Mouse (Mus musculus) liver, postnatal 0 days (tissue): Measurements from ENCODE around the gene Pck2. TPM values are rescaled to one million over a fixed set of nuclear protein-coding genes. Genes with fewer than 3 reads are reported as not detected.

Source experiments
- ATAC-seq: fragments of 200-750 bp; cut with Nextera tagmentation; 2 replicates; pipeline ENCODE4 v1.8.0; 2017; ENCODE audit warnings: mild to moderate bottlenecking, moderate library complexity
- DNase-seq: peaks from one replicate; pipeline ENCODE4 v3.0.0-alpha.2; 2016
- H3K27ac ChIP-seq: fragments of 300-500 bp; sonication (generic); 2 replicates; pipeline ENCODE4 v1.5.1; 2014; ENCODE audit warnings: antibody characterized with exemption, moderate library complexity, mild to moderate bottlenecking, low read depth
- H3K27me3 ChIP-seq: fragments of 300-500 bp; sonication (generic); 2 replicates; pipeline ENCODE4 v1.6.1; 2014; ENCODE audit warnings: low read length, control low read depth, mixed read lengths; ENCODE audit not compliant: insufficient read depth
- H3K36me3 ChIP-seq: fragments of 300-500 bp; sonication (generic); replicated peaks from 2 replicates; pipeline ENCODE4 v1.6.1; 2014; ENCODE audit warnings: mild to moderate bottlenecking, control low read depth, low read length, moderate library complexity, mixed read lengths; ENCODE audit not compliant: insufficient read depth
- H3K4me1 ChIP-seq: fragments of 300-500 bp; sonication (generic); 2 replicates; pipeline ENCODE4 v1.6.1; 2014; ENCODE audit warnings: antibody characterized with exemption, mild to moderate bottlenecking, control low read depth; ENCODE audit not compliant: insufficient read depth
- H3K4me2 ChIP-seq: fragments of 300-500 bp; sonication (generic); 2 replicates; pipeline ENCODE4 v1.6.1; 2014; ENCODE audit warnings: low read depth, mild to moderate bottlenecking, low read length, moderate library complexity, mixed read lengths
- H3K4me3 ChIP-seq: fragments of 300-500 bp; sonication (generic); 2 replicates; pipeline ENCODE4 v1.5.1; 2014; ENCODE audit warnings: low read depth, low read length
- H3K9ac ChIP-seq: fragments of 300-500 bp; sonication (generic); replicated peaks from 2 replicates; pipeline ENCODE4 v1.6.1; 2014; ENCODE audit warnings: mild to moderate bottlenecking, moderate library complexity
- H3K9me3 ChIP-seq: fragments of 300-500 bp; sonication (generic); 2 replicates; pipeline ENCODE4 v1.6.1; 2016; ENCODE audit warnings: mild to moderate bottlenecking, control low read depth, low read length, mixed read lengths
- CTCF ChIP-seq: sonication (generic); IDR thresholded peaks from 2 replicates; pipeline ENCODE4 v1.5.1; 2016; ENCODE audit warnings: antibody characterized with exemption, low read depth
- EP300 ChIP-seq: IDR thresholded peaks from 2 replicates; pipeline ENCODE4 v1.6.1; 2016; ENCODE audit warnings: antibody characterized with exemption, low read depth, mild to moderate bottlenecking
- WGBS: fragments of 180-500 bp; shearing (Covaris S2); extraction: QIAGEN DNeasy Blood & Tissue Kit; methylation state at CpG from one replicate; pipeline ENCODE4 v1.1.7; 2014; ENCODE audit not compliant: insufficient replicate concordance; 5-methylcytosine and 5-hydroxymethylcytosine counted together
- polyA plus RNA-seq: library from polyadenylated mRNA; unstranded; fragments of >200 nt; fragmentation: Nextera tagmentation; extraction: Ambion mirVana; gene quantifications from 2 replicates; pipeline ENCODE4 v1.2.1, GENCODE M21; 2015

Pck2 gene
- polyA plus RNA-seq, 1 experiment from 2014 or later: 20.7 TPM

- Histone ChIP-seq H3K36me3 (peaks cover 22% of the 10 kb centered on the region), H3K27me3 (no peaks in the 10 kb centered on the region), H3K4me1 (peaks cover 40% of the 10 kb centered on the region), H3K4me3 (no peak overlapping the region), H3K4me2 (no peak overlapping the region), H3K9ac (no peak overlapping the region), H3K27ac (no peak overlapping the region), H3K9me3 (no peaks in the 10 kb centered on the region)
- ATAC-seq (no peak), DNase-seq (no peak)
- TF ChIP-seq CTCF (peak; percentile 65), EP300 (no peak)
- WGBS: 78% methylated on average over 9 of the region's 9 CpGs
Observed at GRCm38 (mm10) chr14:55581981-55582681, 42.1 kb downstream of the Pck2 start.

- Histone ChIP-seq H3K27me3 (no peaks in the 10 kb centered on the region), H3K4me2 (peak overlapping the region; percentile 97), H3K27ac (peak overlapping the region; percentile 94), H3K9ac (peak overlapping the region; percentile 85), H3K4me3 (peak overlapping the region; percentile 81), H3K36me3 (peaks cover 34% of the 10 kb centered on the region), H3K4me1 (peaks cover 28% of the 10 kb centered on the region), H3K9me3 (no peaks in the 10 kb centered on the region)
- ATAC-seq (no peak), DNase-seq (no peak)
- WGBS: 30% methylated on average over 5 of the region's 5 CpGs
- TF ChIP-seq CTCF: no peak
- TF ChIP-seq EP300: no peak
Observed at GRCm38 (mm10) chr14:55584303-55584701, 44.2 kb downstream of the Pck2 start.

GRCm38 (mm10) chr14:55584702-55585565, 44.9 kb downstream of the Pck2 start, which contains the start of gene Emc9:
Gene Emc9 (minus strand): TSS chr14:55585302.
- H3K9ac ChIP-seq: peak within 1 kb of the TSS; percentile 85
- peak within 1 kb of the TSS; percentile 97 for H3K4me2 ChIP-seq
- WGBS: 2% methylated on average over 43 of the region's 43 CpGs
- no peaks in the 10 kb centered on the region for H3K27me3 ChIP-seq
- H3K27ac ChIP-seq: peak within 1 kb of the TSS; percentile 94
- ATAC-seq (peak; percentile 95), DNase-seq (peak; percentile 87)
- H3K36me3 ChIP-seq: peaks cover 29% of the 10 kb centered on the region
- H3K9me3 ChIP-seq: no peaks in the 10 kb centered on the region
- H3K4me1 ChIP-seq: peaks cover 29% of the 10 kb centered on the region
- no peak for TF ChIP-seq CTCF
- TF ChIP-seq EP300: no peak
- peak within 1 kb of the TSS; percentile 81 for H3K4me3 ChIP-seq

GRCm38 (mm10) chr14:55585566-55585960, 45.5 kb downstream of the Pck2 start:
- TF ChIP-seq EP300: no peak
- TF ChIP-seq CTCF: no peak
- Histone ChIP-seq H3K4me2 (peak overlapping the region; percentile 97), H3K4me3 (peak overlapping the region; percentile 81), H3K9ac (peak overlapping the region; percentile 85), H3K36me3 (peaks cover 28% of the 10 kb centered on the region), H3K27ac (peak overlapping the region; percentile 94), H3K27me3 (no peaks in the 10 kb centered on the region), H3K9me3 (no peaks in the 10 kb centered on the region), H3K4me1 (peaks cover 35% of the 10 kb centered on the region)
- ATAC-seq (peak; percentile 62), DNase-seq (peak; percentile 45)
- WGBS: 29% methylated on average over 6 of the region's 6 CpGs

- no peaks in the 10 kb centered on the region for H3K9me3 ChIP-seq
- DNase-seq: no peak
- TF ChIP-seq EP300 (peak; percentile 81), CTCF (peak; percentile 27)
- 60% methylated on average over 2 of the region's 2 CpGs for WGBS
- H3K27me3 ChIP-seq: no peaks in the 10 kb centered on the region
- peak overlapping the region; percentile 97 for H3K4me2 ChIP-seq
- peak overlapping the region; percentile 94 for H3K27ac ChIP-seq
- no peak for ATAC-seq
- peaks cover 35% of the 10 kb centered on the region for H3K4me1 ChIP-seq
- H3K36me3 ChIP-seq: peaks cover 22% of the 10 kb centered on the region
- peak overlapping the region; percentile 85 for H3K9ac ChIP-seq
- peak overlapping the region; percentile 81; the same call in 1 of the 2 replicates for H3K4me3 ChIP-seq
Observed at GRCm38 (mm10) chr14:55586149-55586548, 46.1 kb downstream of the Pck2 start.

- ATAC-seq (no peak), DNase-seq (no peak)
- 0 out of 2 replicates have a peak overlapping the region, but pooled peaks have one; percentile 92 for H3K4me2 ChIP-seq
- no peaks in the 10 kb centered on the region for H3K27me3 ChIP-seq
- no peak overlapping the region for H3K9ac ChIP-seq
- peaks cover 40% of the 10 kb centered on the region for H3K4me1 ChIP-seq
- H3K4me3 ChIP-seq: 0 out of 2 replicates have a peak overlapping the region, but pooled peaks have one; percentile 97
- WGBS: 89% methylated on average over 5 of the region's 5 CpGs
- peaks cover 12% of the 10 kb centered on the region for H3K36me3 ChIP-seq
- no peak overlapping the region for H3K27ac ChIP-seq
- H3K9me3 ChIP-seq: no peaks in the 10 kb centered on the region
- TF ChIP-seq EP300: no peak
- TF ChIP-seq CTCF: no peak
Observed at GRCm38 (mm10) chr14:55589271-55589670, 49.2 kb downstream of the Pck2 start.
